Mouse (Mus musculus): Measurements from ENCODE around the gene Pipox. TPM values are rescaled to one million over a fixed set of nuclear protein-coding genes. Genes with fewer than 3 reads are reported as not detected.

Pipox gene
- polyA plus RNA-seq, 1 experiment from 2014 or later, result 25.5 TPM

DNA sequence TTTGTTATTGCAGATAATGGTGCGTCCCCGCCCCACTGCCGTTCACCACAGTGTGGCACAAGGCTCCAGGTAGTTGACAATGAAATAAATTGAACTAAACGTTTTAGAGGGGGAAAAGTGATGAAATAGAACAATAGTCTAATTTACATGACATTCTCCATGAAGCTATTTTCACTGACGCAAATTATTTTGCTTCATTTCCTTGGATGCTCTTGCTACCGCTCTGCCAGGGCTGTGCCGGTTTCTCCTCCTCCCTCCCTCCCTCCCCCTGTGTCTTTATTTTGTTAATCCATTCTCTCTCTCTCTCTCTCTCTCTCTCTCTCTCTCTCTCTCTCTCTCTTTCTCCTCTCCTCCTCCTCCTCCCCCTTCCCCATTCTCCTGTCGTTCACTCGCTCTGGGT is 35.3 kb downstream of the Pipox start:
- Histone ChIP-seq H3K4me3 (replicated peaks) (no peak overlapping the region), H3K27ac (replicated peaks) (no peak overlapping the region), H3K4me1 (replicated peaks) (0 out of 2 replicates have a peak, but pooled peaks cover 7% of the 10 kb centered on the region), H3K9me3 (replicated peaks) (no peaks in the 10 kb centered on the region), H3K9ac (no peak overlapping the region), H3K4me2 (no peak overlapping the region), H3K36me3 (replicated peaks) (peaks cover 74% of the 10 kb centered on the region), H3K27me3 (no peaks in the 10 kb centered on the region)
- WGBS (ENCODE audit: insufficient replicate concordance), result 74% methylated on average over 9 of the region's 9 CpGs
- no peak for ATAC-seq (ENCODE audit: insufficient read depth)

DNA sequence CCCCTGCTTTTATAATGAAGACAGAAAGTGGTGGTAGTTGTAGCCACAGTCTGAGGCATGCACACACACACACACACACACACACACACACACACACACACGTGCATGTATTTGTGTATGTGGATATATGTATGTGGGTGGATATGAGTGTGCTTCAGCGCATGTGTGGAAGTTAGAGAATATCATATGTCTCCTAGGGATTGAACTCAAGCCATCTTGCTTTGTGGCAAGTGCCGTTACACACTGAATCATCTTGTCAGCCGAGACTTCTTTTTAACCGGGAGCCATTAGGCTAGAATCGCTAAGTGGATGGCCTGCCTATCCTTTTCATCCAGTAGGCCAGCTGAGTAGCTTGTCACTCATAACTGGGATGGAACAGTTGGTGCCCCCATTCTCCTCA is 36.8 kb downstream of the Pipox start:
- ATAC-seq (ENCODE audit: insufficient read depth), result no peak
- 0 out of 2 replicates have a peak, but pooled peaks cover 7% of the 10 kb centered on the region for H3K4me1 ChIP-seq (replicated peaks)
- H3K4me2 ChIP-seq, result no peak overlapping the region
- no peak overlapping the region for H3K9ac ChIP-seq
- H3K27me3 ChIP-seq, result no peaks in the 10 kb centered on the region
- H3K27ac ChIP-seq (replicated peaks), result no peak overlapping the region
- H3K36me3 ChIP-seq (replicated peaks), result peaks cover 84% of the 10 kb centered on the region
- no peak overlapping the region for H3K4me3 ChIP-seq (replicated peaks)
- 83% methylated on average over 6 of the region's 6 CpGs for WGBS (ENCODE audit: insufficient replicate concordance)
- H3K9me3 ChIP-seq (replicated peaks), result no peaks in the 10 kb centered on the region

DNA sequence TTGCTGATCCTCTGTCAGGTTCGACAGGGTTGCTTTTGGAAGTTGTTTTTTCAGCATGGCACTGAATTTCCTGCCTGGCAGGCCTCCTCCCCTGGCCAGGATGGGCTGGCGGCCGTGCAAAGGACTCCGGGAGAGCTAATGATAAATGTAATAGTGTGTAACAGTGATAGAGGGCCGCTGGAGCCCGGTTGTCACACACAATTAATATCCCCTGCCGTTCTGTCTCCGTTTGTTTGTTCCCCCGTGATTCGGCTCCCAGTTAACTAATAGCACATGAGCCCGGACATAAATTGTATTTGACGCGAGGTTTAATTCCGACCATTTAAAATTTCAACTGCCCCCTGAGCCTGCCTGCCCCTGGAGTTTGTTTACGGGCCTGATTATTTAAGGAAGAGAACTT is 38.5 kb downstream of the Pipox start:
- Histone ChIP-seq H3K4me2 (no peak overlapping the region), H3K27me3 (no peaks in the 10 kb centered on the region), H3K9ac (no peak overlapping the region), H3K27ac (replicated peaks) (no peak overlapping the region), H3K4me3 (replicated peaks) (no peak overlapping the region), H3K4me1 (replicated peaks) (0 out of 2 replicates have a peak, but pooled peaks cover 7% of the 10 kb centered on the region), H3K9me3 (replicated peaks) (no peaks in the 10 kb centered on the region), H3K36me3 (replicated peaks) (peaks cover 90% of the 10 kb centered on the region)
- no peak for ATAC-seq (ENCODE audit: insufficient read depth)
- WGBS (ENCODE audit: insufficient replicate concordance), result 73% methylated on average over 15 of the region's 15 CpGs

DNA sequence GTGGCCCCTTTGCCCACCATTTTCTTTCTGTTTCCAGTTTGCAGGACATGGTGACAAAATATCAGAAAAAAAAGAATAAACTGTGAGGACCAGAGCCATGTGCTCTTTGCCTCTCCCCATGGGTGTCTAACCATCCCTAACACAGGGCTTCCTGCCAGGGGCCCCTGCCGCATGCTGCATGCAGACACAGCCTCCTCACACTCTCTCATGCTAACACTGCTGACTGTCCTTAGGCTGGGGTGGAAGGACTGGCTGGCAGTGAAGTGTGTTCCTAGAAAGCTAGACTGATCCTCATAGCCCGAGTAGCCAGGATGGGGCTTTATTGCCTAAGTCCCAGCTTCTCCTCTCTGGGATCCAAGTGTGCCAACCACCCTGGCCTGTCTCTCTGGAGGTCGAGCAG is 39.3 kb downstream of the Pipox start:
- Histone ChIP-seq H3K4me3 (replicated peaks) (no peak overlapping the region), H3K9me3 (replicated peaks) (no peaks in the 10 kb centered on the region), H3K9ac (no peak overlapping the region), H3K27ac (replicated peaks) (no peak overlapping the region), H3K4me1 (replicated peaks) (0 out of 2 replicates have a peak, but pooled peaks cover 7% of the 10 kb centered on the region), H3K27me3 (no peaks in the 10 kb centered on the region), H3K4me2 (no peak overlapping the region), H3K36me3 (replicated peaks) (peaks cover 89% of the 10 kb centered on the region)
- no peak for ATAC-seq (ENCODE audit: insufficient read depth)
- 64% methylated on average over 3 of the region's 3 CpGs for WGBS (ENCODE audit: insufficient replicate concordance)

DNA sequence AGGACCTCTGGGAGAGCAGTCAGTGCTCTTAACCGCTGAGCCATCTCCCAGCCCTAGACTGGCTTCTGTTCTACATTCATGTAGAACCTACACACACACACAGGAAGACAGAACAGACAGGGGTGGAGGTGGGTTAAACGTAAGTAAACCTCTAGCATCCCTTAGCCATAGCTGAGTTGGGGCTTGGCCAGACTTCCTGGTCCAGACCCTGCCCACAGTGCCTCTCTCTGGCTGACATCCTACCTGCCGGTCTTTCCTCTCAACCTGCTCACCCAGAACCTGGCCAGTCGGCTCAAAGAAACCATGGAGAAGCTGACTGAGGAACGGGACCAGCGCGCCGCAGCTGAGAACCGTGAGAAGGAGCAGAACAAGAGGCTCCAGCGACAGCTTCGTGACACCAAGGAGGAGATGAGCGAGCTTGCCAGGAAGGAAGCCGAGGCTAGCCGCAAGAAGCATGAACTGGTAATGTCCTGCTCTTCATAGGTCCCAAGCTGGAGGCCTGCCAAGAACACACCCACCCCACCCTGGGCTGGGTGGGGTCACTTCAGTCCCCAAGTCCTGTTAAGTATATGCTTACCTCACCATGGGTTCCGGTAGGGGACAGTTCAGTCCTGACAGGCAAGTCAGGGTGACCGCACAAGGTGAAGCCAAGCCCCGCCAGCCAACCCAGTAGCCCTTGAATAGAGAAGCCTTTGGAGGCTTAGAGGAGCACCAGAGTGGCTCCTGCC is 40.8 kb downstream of the Pipox start:
- 0 out of 2 replicates have a peak, but pooled peaks cover 7% of the 10 kb centered on the region for H3K4me1 ChIP-seq (replicated peaks)
- WGBS (ENCODE audit: insufficient replicate concordance), result 84% methylated on average over 17 of the region's 17 CpGs
- H3K9ac ChIP-seq, result no peak overlapping the region
- no peak for ATAC-seq (ENCODE audit: insufficient read depth)
- no peak overlapping the region for H3K4me2 ChIP-seq
- H3K27ac ChIP-seq (replicated peaks), result no peak overlapping the region
- H3K9me3 ChIP-seq (replicated peaks), result no peaks in the 10 kb centered on the region
- H3K27me3 ChIP-seq, result no peaks in the 10 kb centered on the region
- no peak overlapping the region for H3K4me3 ChIP-seq (replicated peaks)
- peaks cover 88% of the 10 kb centered on the region for H3K36me3 ChIP-seq (replicated peaks)

- H3K27ac ChIP-seq (replicated peaks), result no peak overlapping the region
- WGBS (ENCODE audit: insufficient replicate concordance), result 68% methylated on average over 3 of the region's 3 CpGs
- 0 out of 2 replicates have a peak, but pooled peaks cover 7% of the 10 kb centered on the region for H3K4me1 ChIP-seq (replicated peaks)
- peaks cover 88% of the 10 kb centered on the region for H3K36me3 ChIP-seq (replicated peaks)
- no peak overlapping the region for H3K4me3 ChIP-seq (replicated peaks)
- H3K9me3 ChIP-seq (replicated peaks), result no peaks in the 10 kb centered on the region
- H3K4me2 ChIP-seq, result no peak overlapping the region
- H3K9ac ChIP-seq, result no peak overlapping the region
- H3K27me3 ChIP-seq, result no peaks in the 10 kb centered on the region
- no peak for ATAC-seq (ENCODE audit: insufficient read depth)
These were observed 41.7 kb downstream of the Pipox start for GRCm38 (mm10) chr11:77852195-77852594.

- 80% methylated on average over 6 of the region's 6 CpGs for WGBS (ENCODE audit: insufficient replicate concordance)
- no peak overlapping the region for H3K4me3 ChIP-seq (replicated peaks)
- H3K9me3 ChIP-seq (replicated peaks), result no peaks in the 10 kb centered on the region
- 0 out of 2 replicates have a peak, but pooled peaks cover 7% of the 10 kb centered on the region for H3K4me1 ChIP-seq (replicated peaks)
- no peak for ATAC-seq (ENCODE audit: insufficient read depth)
- H3K27me3 ChIP-seq, result no peaks in the 10 kb centered on the region
- no peak overlapping the region for H3K4me2 ChIP-seq
- peaks cover 90% of the 10 kb centered on the region for H3K36me3 ChIP-seq (replicated peaks)
- no peak overlapping the region for H3K9ac ChIP-seq
- H3K27ac ChIP-seq (replicated peaks), result no peak overlapping the region
These were observed 42.3 kb downstream of the Pipox start for GRCm38 (mm10) chr11:77851483-77852010.

DNA sequence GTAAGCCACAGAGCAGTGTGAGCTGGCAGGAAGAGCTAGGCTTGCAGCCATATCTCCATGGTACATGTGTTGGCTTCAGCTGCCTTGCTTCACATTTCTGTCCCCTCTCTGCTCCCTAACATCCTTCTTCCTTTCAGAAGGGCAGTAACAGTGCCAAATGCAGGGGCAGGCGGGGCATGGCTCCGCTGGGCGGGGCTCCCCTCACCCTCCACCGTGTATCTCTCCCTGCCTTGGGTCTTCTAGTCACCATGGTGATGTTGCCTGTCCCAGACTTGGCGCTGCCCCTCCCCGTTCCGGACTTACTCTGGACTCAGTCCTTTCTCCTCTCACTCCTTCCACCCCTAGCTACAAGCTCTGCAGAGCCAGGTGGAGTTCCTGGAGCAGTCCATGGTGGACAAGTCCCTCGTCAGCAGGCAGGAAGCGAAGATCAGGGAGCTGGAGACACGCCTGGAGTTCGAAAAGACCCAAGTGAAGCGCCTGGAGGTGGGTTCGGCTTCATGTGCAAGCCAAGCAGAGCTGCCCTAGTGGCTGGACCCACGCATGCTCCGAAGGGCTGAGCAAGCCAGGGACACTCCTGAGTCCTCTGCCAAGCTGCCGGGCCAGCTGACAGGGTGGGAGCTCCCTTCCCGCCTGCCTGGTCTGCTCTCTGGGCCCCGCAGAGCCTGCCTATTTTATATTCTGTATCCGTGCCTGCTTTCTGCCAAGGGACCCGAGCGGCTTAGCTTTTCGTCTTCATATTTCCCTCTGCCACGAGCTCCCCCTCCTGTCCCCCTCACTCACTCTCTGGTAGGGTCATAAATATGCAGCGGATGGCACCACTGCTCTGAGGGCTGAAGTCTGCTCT is 43.3 kb downstream of the Pipox start:
- Histone ChIP-seq H3K27me3 (no peaks in the 10 kb centered on the region), H3K27ac (replicated peaks) (no peak overlapping the region), H3K4me1 (replicated peaks) (0 out of 2 replicates have a peak, but pooled peaks cover 7% of the 10 kb centered on the region), H3K9ac (no peak overlapping the region), H3K4me3 (replicated peaks) (no peak overlapping the region), H3K9me3 (replicated peaks) (no peaks in the 10 kb centered on the region), H3K36me3 (replicated peaks) (peaks cover 93% of the 10 kb centered on the region), H3K4me2 (no peak overlapping the region)
- 72% methylated on average over 24 of the region's 24 CpGs for WGBS (ENCODE audit: insufficient replicate concordance)
- no peak for ATAC-seq (ENCODE audit: insufficient read depth)

DNA sequence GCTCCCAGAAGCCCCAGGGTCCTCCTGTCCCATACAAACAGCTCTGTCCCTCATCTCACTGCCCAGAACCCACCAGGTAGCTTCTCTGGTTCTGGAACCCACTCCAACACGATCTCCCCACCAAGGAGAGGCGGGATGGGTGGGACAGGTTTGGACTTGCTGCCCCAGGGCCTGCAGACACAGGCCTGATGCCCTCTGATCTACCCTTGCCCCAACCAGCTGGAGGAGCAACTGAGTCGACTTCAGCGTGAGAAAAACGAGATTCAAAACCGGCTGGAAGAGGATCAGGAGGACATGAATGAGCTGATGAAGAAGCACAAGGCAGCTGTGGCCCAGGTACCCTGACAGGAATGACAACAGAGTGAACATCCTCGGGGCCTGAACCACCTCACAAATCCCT is 44.7 kb downstream of the Pipox start:
- H3K4me1 ChIP-seq (replicated peaks), result 0 out of 2 replicates have a peak, but pooled peaks cover 4% of the 10 kb centered on the region
- whole genome bisulfite sequencing (ENCODE audit: insufficient replicate concordance), result 70% methylated on average over 7 of the region's 7 CpGs
- H3K4me3 ChIP-seq (replicated peaks), result no peak overlapping the region
- no peak overlapping the region for H3K27ac ChIP-seq (replicated peaks)
- ATAC-seq (ENCODE audit: insufficient read depth), result no peak
- no peak overlapping the region for H3K4me2 ChIP-seq
- H3K9ac ChIP-seq, result no peak overlapping the region
- H3K9me3 ChIP-seq (replicated peaks), result no peaks in the 10 kb centered on the region
- peaks cover 91% of the 10 kb centered on the region for H3K36me3 ChIP-seq (replicated peaks)
- no peaks in the 10 kb centered on the region for H3K27me3 ChIP-seq

GRCm38 (mm10) chr11:77848131-77848530 is 45.8 kb downstream of the Pipox start:
- Histone ChIP-seq H3K9me3 (replicated peaks) (no peaks in the 10 kb centered on the region), H3K9ac (no peak overlapping the region), H3K27me3 (no peaks in the 10 kb centered on the region), H3K36me3 (replicated peaks) (peaks cover 91% of the 10 kb centered on the region), H3K4me3 (replicated peaks) (no peak overlapping the region), H3K4me1 (replicated peaks) (no peaks in the 10 kb centered on the region), H3K27ac (replicated peaks) (no peak overlapping the region), H3K4me2 (no peak overlapping the region)
- no peak for ATAC-seq (ENCODE audit: insufficient read depth)
- WGBS (ENCODE audit: insufficient replicate concordance), result 67% methylated on average over 5 of the region's 5 CpGs

DNA sequence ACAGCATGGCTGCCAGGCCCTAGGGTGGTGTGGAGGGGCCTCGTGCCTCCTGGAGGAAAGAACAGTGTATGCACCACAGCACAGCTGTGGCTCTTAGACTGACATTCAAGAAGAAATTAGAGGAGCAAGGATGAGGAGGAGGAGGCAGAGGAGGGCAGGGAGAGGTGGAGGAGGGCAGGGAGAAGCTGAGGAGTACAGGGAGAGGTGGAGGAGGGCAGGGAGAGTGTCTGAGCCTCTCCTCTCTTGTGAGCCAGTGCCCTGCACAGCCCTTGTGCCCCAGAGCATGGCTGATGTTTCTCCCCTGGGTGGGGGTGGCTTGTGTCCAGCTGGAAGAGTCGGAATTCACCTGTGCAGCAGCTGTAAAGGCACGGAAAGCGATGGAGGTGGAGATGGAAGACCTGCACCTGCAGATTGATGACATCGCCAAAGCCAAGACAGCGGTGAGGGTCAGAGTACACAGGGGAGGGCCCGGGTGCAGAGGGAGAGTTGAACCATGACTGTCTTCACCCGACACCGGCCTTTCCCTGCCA is 46.2 kb downstream of the Pipox start:
- no peak overlapping the region for H3K9ac ChIP-seq
- H3K27ac ChIP-seq (replicated peaks), result no peak overlapping the region
- ATAC-seq (ENCODE audit: insufficient read depth), result no peak
- no peaks in the 10 kb centered on the region for H3K4me1 ChIP-seq (replicated peaks)
- H3K4me2 ChIP-seq, result no peak overlapping the region
- peaks cover 92% of the 10 kb centered on the region for H3K36me3 ChIP-seq (replicated peaks)
- 73% methylated on average over 9 of the region's 9 CpGs for WGBS (ENCODE audit: insufficient replicate concordance)
- no peak overlapping the region for H3K4me3 ChIP-seq (replicated peaks)
- no peaks in the 10 kb centered on the region for H3K27me3 ChIP-seq
- H3K9me3 ChIP-seq (replicated peaks), result no peaks in the 10 kb centered on the region

Measured in liver, embryonic 15.5 days (tissue).